Mouse (Mus musculus): Measurements from ENCODE around the gene Tex2. TPM values are rescaled to one million over a fixed set of nuclear protein-coding genes. Genes with fewer than 3 reads are reported as not detected.

Tex2 gene
- polyA plus RNA-seq, 1 experiment from 2014 or later, result 7.4 TPM

DNA sequence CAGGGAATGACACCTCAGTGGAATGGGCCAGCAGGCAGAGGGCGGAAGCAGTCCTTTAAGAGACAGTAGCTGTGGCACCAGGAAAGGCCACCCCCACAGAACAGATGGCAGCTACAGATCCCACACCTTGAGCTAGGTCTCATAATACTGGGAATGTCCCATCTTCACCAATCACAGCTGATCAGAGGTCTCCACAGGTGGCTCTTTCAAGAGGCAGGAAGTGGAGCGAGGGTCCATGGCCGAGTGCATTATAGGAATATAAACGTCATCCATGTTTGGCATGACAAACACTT is 109.9 kb downstream of the Tex2 start:
- no peaks in the 10 kb centered on the region for H3K9me3 ChIP-seq (replicated peaks; ENCODE audit: control insufficient read depth, low read length)
- 78% methylated on average over 4 of the region's 4 CpGs for WGBS
- no peak overlapping the region for H3K4me3 ChIP-seq (ENCODE audit: low read depth, low read length)
- ATAC-seq (replicated peaks; ENCODE audit: insufficient number of reproducible peaks, low FRiP score, low TSS enrichment, low read depth) (no peak), DNase-seq (ENCODE audit: low spot score) (no peak)
- no peak overlapping the region for H3K4me2 ChIP-seq (ENCODE audit: low read depth, low read length)
- no peak overlapping the region for H3K27ac ChIP-seq (replicated peaks; ENCODE audit: low read depth, low read length)
- no peaks in the 10 kb centered on the region for H3K36me3 ChIP-seq (replicated peaks; ENCODE audit: control insufficient read depth, insufficient read depth, low read depth, low read length)
- no peaks in the 10 kb centered on the region for H3K4me1 ChIP-seq (ENCODE audit: control insufficient read depth, insufficient read depth, low read length)
- no peak overlapping the region for H3K9ac ChIP-seq (replicated peaks; ENCODE audit: low read length)
- H3K27me3 ChIP-seq (ENCODE audit: control insufficient read depth, insufficient read depth, low read length), result no peaks in the 10 kb centered on the region

DNA sequence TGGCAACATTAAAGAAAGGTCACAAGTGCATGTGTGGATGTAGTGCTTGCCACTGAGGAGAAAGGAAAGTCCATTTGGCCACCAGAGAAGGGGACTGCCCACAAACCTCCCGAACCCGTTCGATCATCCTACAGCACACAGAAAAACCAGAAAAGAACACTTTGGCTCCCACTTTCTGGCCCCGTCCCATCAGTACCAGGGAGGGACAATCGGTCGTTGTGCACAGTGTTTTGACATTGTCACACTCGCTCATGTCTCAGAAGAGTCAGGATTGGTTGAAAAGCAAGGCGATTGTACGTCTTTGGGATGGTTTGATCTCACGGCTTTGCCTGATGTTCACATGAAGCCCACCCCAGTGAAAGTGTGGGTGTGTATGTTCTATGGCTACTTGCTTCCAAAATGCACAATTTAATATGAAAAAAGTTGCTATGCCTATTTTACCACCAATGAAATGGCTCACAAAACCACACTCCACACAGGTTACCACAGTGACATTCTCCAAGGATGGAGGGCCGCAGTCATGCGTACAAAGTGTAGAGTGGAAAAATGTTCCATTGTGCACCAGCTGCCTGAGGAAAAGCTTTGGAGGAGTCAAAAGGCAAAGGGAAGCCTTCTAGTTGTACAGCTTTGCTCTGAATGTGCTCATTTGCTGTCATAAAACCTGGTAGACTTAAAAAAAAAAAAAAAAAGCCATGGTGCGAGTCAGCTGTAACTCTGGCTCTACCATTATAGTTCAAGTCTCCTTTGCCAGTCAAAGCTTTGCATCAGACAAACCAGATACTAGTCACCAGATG is 110.4 kb downstream of the Tex2 start:
- H3K9ac ChIP-seq (replicated peaks; ENCODE audit: low read length), result no peak overlapping the region
- no peaks in the 10 kb centered on the region for H3K27me3 ChIP-seq (ENCODE audit: control insufficient read depth, insufficient read depth, low read length)
- ATAC-seq (replicated peaks; ENCODE audit: insufficient number of reproducible peaks, low FRiP score, low TSS enrichment, low read depth), result no peak
- no peaks in the 10 kb centered on the region for H3K4me1 ChIP-seq (ENCODE audit: control insufficient read depth, insufficient read depth, low read length)
- no peak overlapping the region for H3K4me2 ChIP-seq (ENCODE audit: low read depth, low read length)
- no peaks in the 10 kb centered on the region for H3K36me3 ChIP-seq (replicated peaks; ENCODE audit: control insufficient read depth, insufficient read depth, low read depth, low read length)
- 64% methylated on average over 13 of the region's 13 CpGs for WGBS
- H3K4me3 ChIP-seq (ENCODE audit: low read depth, low read length), result no peak overlapping the region
- no peak for DNase-seq (ENCODE audit: low spot score)
- no peaks in the 10 kb centered on the region for H3K9me3 ChIP-seq (replicated peaks; ENCODE audit: control insufficient read depth, low read length)
- no peak overlapping the region; the same call in 1 of the 2 replicates for H3K27ac ChIP-seq (replicated peaks; ENCODE audit: low read depth, low read length)

DNA sequence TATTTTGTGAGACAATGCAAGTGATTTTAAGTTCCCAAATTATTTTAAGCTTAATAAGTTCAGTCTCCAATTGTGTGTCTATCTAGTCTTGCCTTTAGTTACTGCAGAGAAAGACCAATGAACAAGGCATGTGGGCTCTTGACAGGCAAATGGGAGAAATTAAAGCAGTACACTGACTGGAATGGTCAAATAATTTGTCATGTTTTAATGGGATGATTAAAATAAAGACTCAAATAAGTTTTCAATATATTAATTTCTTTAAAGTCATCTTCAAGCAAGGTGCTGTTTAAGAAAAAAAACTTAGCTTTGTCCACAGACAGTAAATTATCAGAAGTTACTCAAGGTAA is 111.1 kb downstream of the Tex2 start:
- ATAC-seq (replicated peaks; ENCODE audit: insufficient number of reproducible peaks, low FRiP score, low TSS enrichment, low read depth), result no peak

DNA sequence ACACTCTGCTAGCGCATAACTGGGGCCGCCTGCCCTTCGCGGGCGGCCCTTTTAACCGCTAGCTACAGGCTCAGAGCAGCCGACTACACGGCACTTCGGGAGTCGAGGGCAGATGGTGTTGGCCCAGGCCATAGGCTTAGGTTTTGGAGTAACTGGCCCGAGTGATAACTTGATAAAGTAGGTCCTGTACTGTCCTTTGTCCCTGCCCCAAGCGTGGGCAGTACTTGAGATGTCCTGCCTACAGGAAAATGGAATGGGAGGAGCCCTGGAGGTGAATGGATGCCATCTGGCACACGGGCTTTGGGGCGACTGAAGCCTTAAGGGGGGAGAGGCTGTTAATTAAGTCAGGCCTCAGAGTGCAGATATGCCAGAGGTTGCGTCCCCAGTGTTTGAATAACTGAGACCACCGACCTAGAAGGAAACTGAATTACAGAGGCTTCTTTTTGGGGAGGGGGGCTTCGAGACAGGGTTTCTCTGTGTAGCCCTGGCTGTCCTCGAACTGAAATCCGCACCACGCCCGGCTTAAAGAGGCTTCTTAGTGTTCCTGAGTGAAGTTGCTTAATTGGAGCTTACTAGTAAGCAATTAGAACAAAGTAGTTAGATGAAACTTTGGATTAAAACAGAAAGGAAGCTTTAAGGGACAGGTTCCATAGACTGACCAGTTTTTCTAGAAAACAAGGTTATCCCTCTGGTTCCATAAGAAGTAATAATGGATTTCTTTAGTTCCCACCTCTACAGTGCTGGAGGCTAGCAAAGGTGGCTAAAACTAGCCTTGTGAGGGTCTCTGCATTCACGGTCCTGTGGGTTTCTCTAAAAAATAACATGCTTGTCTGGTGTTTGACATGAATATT is 111.7 kb downstream of the Tex2 start:
- WGBS, result under 1% methylated on average over 22 of the region's 22 CpGs
- peak; percentile 76 for DNase-seq (ENCODE audit: low spot score)

More for the DNA sequence above, 111.1 kb downstream of the Tex2 start:
- H3K4me2 ChIP-seq (ENCODE audit: low read depth, low read length), result peak overlapping the region; percentile 63
- H3K4me3 ChIP-seq (ENCODE audit: low read depth, low read length), result peak overlapping the region; percentile 75
- H3K4me1 ChIP-seq (ENCODE audit: control insufficient read depth, insufficient read depth, low read length), result no peaks in the 10 kb centered on the region
- peak overlapping the region; percentile 96 for H3K9ac ChIP-seq (replicated peaks; ENCODE audit: low read length)
- H3K27me3 ChIP-seq (ENCODE audit: control insufficient read depth, insufficient read depth, low read length), result no peaks in the 10 kb centered on the region
- no peaks in the 10 kb centered on the region for H3K9me3 ChIP-seq (replicated peaks; ENCODE audit: control insufficient read depth, low read length)
- H3K36me3 ChIP-seq (replicated peaks; ENCODE audit: control insufficient read depth, insufficient read depth, low read depth, low read length), result no peaks in the 10 kb centered on the region
- DNase-seq (ENCODE audit: low spot score), result no peak
- peak overlapping the region; percentile 95 for H3K27ac ChIP-seq (replicated peaks; ENCODE audit: low read depth, low read length)

DNA sequence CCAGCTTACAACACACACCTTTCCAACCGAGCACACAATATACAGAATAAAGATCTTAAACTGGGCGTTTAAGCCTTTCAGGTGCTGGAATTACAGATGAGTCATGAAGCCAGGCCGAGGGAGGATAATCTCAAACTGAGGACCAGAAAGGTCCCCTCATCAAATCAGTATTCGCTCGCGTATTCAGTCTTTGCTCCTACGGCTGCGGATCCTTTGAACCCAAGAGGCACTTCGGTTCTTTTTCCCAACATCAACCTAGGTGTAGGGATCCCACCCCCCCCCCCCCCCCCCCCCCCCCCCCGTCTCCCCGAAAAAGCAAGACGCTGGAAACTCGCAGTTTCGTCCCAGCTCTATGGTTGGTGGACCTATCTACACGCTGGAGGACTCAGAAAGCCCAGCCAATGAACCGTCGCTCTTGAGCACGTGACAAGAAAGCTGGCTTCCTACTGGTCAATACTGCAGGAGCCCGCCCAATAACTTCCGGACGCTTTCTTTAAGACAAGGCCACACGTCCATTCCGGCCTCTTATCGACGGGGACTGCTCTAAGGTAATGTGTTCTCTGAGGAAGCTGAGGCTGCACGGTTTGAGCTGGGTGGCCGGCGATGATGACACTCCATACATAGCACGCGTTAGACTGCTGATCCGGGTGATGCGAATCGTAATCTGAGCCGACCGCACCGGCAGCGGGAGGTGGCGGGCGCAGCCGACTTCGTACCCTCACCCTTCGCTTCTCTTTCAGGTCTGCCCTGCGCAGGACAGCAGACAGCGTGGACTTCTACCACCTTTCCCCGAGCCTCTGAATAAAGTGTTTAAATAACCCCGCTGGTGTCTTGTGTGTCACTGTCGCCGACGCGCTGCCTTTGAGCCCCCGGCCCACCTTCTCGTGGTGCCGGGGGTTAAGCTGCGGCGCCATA is 112.6 kb downstream of the Tex2 start:
- Histone ChIP-seq H3K27ac (replicated peaks; ENCODE audit: low read depth, low read length) (peak overlapping the region; percentile 95), H3K4me1 (ENCODE audit: control insufficient read depth, insufficient read depth, low read length) (no peaks in the 10 kb centered on the region), H3K27me3 (ENCODE audit: control insufficient read depth, insufficient read depth, low read length) (no peaks in the 10 kb centered on the region), H3K36me3 (replicated peaks; ENCODE audit: control insufficient read depth, insufficient read depth, low read depth, low read length) (no peaks in the 10 kb centered on the region), H3K4me3 (ENCODE audit: low read depth, low read length) (peak overlapping the region; percentile 75), H3K9ac (replicated peaks; ENCODE audit: low read length) (peak overlapping the region; percentile 96), H3K4me2 (ENCODE audit: low read depth, low read length) (peak overlapping the region; percentile 63), H3K9me3 (replicated peaks; ENCODE audit: control insufficient read depth, low read length) (no peaks in the 10 kb centered on the region)
- WGBS, result under 1% methylated on average over 50 of the region's 55 CpGs
- peak; percentile 96 for ATAC-seq (replicated peaks; ENCODE audit: insufficient number of reproducible peaks, low FRiP score, low TSS enrichment, low read depth)
- DNase-seq (ENCODE audit: low spot score), result peak; percentile 99

More for the DNA sequence above, 111.7 kb downstream of the Tex2 start:
- peak; percentile 45 for ATAC-seq (replicated peaks; ENCODE audit: insufficient number of reproducible peaks, low FRiP score, low TSS enrichment, low read depth)
- peak overlapping the region; percentile 95 for H3K27ac ChIP-seq (replicated peaks; ENCODE audit: low read depth, low read length)
- peak overlapping the region; percentile 96 for H3K9ac ChIP-seq (replicated peaks; ENCODE audit: low read length)
- H3K4me1 ChIP-seq (ENCODE audit: control insufficient read depth, insufficient read depth, low read length), result no peaks in the 10 kb centered on the region
- H3K9me3 ChIP-seq (replicated peaks; ENCODE audit: control insufficient read depth, low read length), result no peaks in the 10 kb centered on the region
- no peaks in the 10 kb centered on the region for H3K27me3 ChIP-seq (ENCODE audit: control insufficient read depth, insufficient read depth, low read length)
- peak overlapping the region; percentile 75 for H3K4me3 ChIP-seq (ENCODE audit: low read depth, low read length)
- peak overlapping the region; percentile 63 for H3K4me2 ChIP-seq (ENCODE audit: low read depth, low read length)
- H3K36me3 ChIP-seq (replicated peaks; ENCODE audit: control insufficient read depth, insufficient read depth, low read depth, low read length), result no peaks in the 10 kb centered on the region

DNA sequence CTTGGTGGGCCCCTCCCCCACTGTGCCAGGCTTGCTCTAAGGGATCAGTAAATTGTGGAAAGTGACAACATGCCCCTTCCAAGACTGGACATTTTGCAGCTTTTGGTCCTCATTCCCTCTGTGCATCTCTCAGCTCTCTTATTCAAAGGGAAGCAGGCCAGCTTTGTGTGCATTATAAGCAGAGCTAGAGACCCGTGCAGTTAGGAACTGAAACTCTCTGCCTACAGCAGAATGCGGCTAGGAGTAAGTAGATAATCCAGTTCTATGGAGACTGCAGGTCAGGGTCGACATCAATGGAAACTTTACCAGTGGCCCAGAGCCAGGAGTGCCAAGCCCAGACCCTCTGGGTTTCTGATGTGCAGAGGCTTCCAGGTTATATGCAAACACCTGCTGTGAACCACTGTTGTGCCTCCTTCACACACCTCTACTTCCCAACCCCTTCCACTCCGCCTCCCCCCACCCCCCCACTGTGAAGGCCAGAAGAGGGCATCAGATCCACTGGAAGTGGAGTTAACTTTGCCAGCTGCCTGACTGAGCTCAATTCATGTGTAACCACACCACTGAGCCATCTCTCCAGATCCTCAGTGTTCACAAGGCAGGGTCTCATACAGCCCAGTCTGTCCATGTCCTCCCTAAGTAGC is 114.4 kb downstream of the Tex2 start:
- H3K4me2 ChIP-seq (ENCODE audit: low read depth, low read length), result no peak overlapping the region
- H3K27ac ChIP-seq (replicated peaks; ENCODE audit: low read depth, low read length), result no peak overlapping the region
- no peaks in the 10 kb centered on the region for H3K36me3 ChIP-seq (replicated peaks; ENCODE audit: control insufficient read depth, insufficient read depth, low read depth, low read length)
- no peak overlapping the region for H3K9ac ChIP-seq (replicated peaks; ENCODE audit: low read length)
- H3K27me3 ChIP-seq (ENCODE audit: control insufficient read depth, insufficient read depth, low read length), result no peaks in the 10 kb centered on the region
- no peaks in the 10 kb centered on the region for H3K4me1 ChIP-seq (ENCODE audit: control insufficient read depth, insufficient read depth, low read length)
- no peaks in the 10 kb centered on the region for H3K9me3 ChIP-seq (replicated peaks; ENCODE audit: control insufficient read depth, low read length)
- WGBS, result 26% methylated on average over 4 of the region's 4 CpGs
- no peak for ATAC-seq (replicated peaks; ENCODE audit: insufficient number of reproducible peaks, low FRiP score, low TSS enrichment, low read depth)
- H3K4me3 ChIP-seq (ENCODE audit: low read depth, low read length), result no peak overlapping the region
- no peak for DNase-seq (ENCODE audit: low spot score)

DNA sequence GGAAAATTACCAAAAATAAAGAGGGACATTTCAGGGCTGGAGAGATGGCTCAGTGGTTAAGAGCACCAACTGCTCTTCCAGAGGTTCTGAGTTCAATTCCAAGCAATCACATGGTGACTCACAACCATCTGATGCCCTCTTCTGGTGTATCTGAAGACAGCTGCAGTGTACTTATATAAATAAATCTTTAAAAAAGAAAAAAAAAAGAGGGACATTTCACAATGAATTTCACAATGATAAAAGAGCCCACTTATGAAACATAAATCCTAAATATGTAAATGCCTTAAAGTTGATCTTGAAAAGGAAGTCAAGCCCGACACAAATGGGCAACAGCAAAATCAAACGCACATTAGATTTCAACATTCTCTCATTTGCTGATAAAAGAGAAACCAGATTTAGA is 115.3 kb downstream of the Tex2 start:
- DNase-seq (ENCODE audit: low spot score) (no peak), ATAC-seq (replicated peaks; ENCODE audit: insufficient number of reproducible peaks, low FRiP score, low TSS enrichment, low read depth) (no peak)
- H3K27me3 ChIP-seq (ENCODE audit: control insufficient read depth, insufficient read depth, low read length), result no peaks in the 10 kb centered on the region
- no peak overlapping the region for H3K4me2 ChIP-seq (ENCODE audit: low read depth, low read length)
- 90% methylated on average over 2 of the region's 2 CpGs for WGBS
- no peaks in the 10 kb centered on the region for H3K4me1 ChIP-seq (ENCODE audit: control insufficient read depth, insufficient read depth, low read length)
- H3K9ac ChIP-seq (replicated peaks; ENCODE audit: low read length), result no peak overlapping the region
- no peaks in the 10 kb centered on the region for H3K9me3 ChIP-seq (replicated peaks; ENCODE audit: control insufficient read depth, low read length)
- no peaks in the 10 kb centered on the region for H3K36me3 ChIP-seq (replicated peaks; ENCODE audit: control insufficient read depth, insufficient read depth, low read depth, low read length)
- H3K4me3 ChIP-seq (ENCODE audit: low read depth, low read length), result no peak overlapping the region
- H3K27ac ChIP-seq (replicated peaks; ENCODE audit: low read depth, low read length), result no peak overlapping the region
